Mouse (Mus musculus): ENCODE data around the gene Slc26a1. TPM values are rescaled to one million over a fixed set of nuclear protein-coding genes. Genes with fewer than 3 reads are reported as not detected.

Gene Slc26a1
- total RNA-seq, 2 experiments from 2014 or later: 2.6 to 2.8 TPM

- intact Hi-C loops (cut with DNase I): no loop called here
- DNase-seq (ENCODE audit: extremely low spot score in 1 of 2, low spot score in 2 of 2): no peak
These were observed 10.3 kb downstream of the Slc26a1 start for GRCm38 (mm10) chr5:108665066-108665465.

DNA sequence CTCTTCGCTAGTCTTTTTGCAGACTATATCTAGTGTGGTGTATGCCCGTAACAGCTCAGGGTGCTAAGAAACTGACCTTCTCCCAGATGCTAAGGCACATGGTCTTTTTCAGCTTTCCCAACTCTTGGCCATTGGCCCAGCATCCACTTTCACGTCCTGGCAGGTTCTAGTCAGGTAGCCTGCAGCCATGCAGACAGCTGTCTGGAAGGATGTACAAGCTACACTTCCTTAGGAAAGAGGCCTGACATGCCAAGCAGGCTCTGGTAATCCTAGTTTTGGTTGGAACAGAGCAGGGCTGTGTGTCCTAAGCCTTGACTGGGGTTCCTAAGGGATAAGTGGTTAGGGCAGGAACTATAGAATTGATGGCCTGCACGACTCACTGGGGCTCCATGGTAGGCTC is 12.6 kb downstream of the Slc26a1 start:
- intact Hi-C loops (cut with DNase I): no loop called here
- no peak for DNase-seq (ENCODE audit: extremely low spot score in 1 of 2, low spot score in 2 of 2)

DNA sequence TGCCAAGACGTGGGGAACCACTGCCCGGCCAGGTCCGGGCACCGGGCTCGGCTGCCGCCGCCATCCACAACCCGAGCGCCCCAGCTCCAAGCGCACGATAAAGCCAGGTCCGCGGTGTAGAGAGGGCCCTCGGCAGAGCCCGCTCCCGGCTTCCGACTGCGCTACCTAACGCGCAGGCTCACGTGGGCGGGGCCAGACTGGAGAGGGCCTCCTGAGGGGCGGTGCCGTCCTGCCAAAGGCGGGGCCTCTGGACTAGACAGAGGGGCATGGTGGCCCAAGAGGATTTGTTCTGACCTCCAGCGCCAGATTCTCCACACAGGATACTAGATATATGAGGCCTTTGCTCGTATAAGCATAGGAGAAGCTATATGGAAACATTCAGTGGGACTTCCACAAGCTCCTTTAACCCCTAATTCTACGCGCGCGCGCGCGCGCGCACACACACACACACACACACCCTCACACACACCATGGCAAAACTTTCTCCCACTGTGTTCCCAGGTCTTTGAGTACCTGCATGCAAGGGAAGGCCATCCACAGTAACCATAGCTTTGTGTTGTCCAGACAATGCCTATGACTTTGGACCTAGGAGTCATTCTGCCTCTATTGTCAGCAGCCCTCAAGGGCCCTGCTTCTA is 14.6 kb downstream of the Slc26a1 start:
- DNase-seq (ENCODE audit: extremely low spot score in 1 of 2, low spot score in 2 of 2): peak; percentile 83 to 96
- intact Hi-C loops (cut with DNase I): no loop called here

GRCm38 (mm10) chr5:108659698-108660631 is 15.4 kb downstream of the Slc26a1 start, which contains the start of gene Idua:
Gene Idua, plus strand, starts transcription at chr5:108660331.
- DNase-seq (ENCODE audit: extremely low spot score in 1 of 2, low spot score in 2 of 2): no peak
- intact Hi-C loops (cut with DNase I): no loop called here

DNA sequence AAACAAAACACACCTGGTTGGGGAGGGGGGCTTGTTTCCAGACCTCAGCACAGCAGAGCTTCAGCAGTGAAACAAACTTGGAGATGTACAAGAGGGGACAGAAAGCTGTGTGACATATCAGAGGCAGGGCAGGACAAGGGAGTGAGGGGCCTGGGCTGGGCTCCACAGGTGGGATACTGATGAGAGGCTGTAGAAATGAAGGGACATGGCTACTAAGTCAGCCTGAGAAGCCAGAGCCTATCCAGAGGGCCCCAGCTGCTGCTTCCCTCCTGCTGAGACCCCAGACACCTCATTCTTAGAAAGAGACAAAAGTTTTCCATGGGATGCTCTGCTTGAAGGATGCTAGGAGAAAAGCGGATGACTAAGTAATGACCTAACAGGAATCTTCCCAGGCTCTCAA is 16.8 kb downstream of the Slc26a1 start:
- peak in 1 of 2 experiments; percentile 12 for DNase-seq (ENCODE audit: extremely low spot score in 1 of 2, low spot score in 2 of 2)
- intact Hi-C loops (cut with DNase I): no loop called here

- intact Hi-C loops (cut with DNase I): no loop called here
- DNase-seq (ENCODE audit: extremely low spot score in 1 of 2, low spot score in 2 of 2): no peak
These were observed 18.0 kb downstream of the Slc26a1 start for GRCm38 (mm10) chr5:108657406-108657805.

DNA sequence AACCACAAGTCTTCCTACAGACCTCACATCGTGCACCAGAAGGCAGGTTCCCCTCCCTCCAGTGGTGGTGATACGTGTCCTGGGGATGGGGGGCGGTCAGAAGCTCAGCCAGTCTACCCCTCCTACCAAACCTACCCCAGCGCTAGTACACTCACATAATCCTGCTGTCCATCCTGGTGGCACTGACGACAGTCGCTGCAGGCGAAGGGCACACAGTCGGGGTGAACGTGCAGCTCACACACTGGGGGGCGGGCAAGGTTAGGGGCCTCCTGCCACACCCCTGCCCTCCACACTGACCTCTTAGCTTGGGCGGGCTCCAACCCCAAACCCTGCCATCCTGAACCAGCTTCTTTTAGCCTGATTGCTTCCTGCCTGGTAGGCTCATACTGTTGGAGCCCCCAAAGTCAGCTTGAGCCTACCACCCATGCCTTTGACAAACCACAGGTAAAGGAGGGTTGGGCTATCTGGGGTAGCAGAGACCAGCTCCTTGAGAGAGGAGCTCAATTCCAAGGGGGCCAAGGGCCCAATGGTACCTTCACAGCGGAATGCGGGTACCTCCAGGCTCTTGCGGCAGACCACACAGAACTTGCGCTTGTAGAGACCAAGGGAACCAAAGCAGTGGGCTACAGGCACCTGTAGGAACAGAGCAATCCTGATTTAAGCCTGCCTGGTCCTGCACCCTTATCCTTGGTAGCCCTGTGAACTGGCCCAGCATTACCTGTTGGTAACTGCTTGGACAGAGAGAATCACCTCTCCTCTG is 19.3 kb downstream of the Slc26a1 start:
- intact Hi-C loops (cut with DNase I): no loop called here
- no peak for DNase-seq (ENCODE audit: extremely low spot score in 1 of 2, low spot score in 2 of 2)

- no peak for DNase-seq (ENCODE audit: extremely low spot score in 1 of 2, low spot score in 2 of 2)
- intact Hi-C loops (cut with DNase I): no loop called here
These were observed 20.0 kb downstream of the Slc26a1 start for GRCm38 (mm10) chr5:108655381-108655780.

DNA sequence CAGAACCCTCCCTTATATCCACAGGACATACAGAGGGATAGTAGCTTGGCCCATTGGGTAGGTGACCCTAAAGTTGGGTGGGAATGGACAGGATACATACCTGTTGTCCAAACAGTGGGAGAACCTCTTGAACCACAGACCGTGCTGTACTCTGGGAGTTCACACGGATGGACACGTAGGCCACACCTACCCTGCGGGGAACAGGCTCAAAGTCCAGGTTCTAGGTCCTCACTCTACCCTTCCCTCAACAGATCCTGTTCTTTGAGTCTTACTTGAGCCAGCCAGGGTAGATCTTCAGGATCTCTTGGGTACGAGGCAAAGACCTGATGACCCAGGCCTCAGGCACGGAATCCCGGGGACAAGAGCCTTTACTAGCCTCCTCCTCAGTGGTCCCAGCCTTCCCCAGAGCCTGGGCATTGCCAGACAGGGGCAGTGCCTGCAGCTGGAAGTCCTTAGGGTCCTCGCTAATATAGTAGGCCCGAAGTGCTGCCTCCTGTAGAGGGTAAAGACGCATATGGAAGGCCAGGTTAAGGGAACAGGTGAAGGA is 20.9 kb downstream of the Slc26a1 start:
- DNase-seq (ENCODE audit: extremely low spot score in 1 of 2, low spot score in 2 of 2): no peak
- intact Hi-C loops (cut with DNase I): no loop called here

DNA sequence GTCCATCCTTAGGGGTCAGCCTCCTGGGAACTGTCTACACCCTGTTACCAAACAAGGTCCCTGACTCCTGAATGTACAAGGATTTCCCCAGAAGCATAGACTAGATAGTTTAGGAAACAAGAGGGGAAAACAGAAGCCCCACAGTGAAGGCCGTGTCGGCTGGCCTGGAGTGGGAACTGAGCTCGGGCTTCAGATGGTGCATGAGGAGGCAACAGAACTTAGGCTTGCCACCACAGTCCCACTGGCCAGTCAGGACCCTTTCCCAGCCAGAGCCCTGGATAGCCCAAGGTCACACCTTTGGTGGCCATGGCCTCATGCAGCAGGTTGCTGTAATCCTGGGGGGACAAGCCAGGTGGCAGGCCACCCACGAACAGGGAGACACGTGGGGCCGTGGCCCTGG is 22.0 kb downstream of the Slc26a1 start:
- intact Hi-C loops (cut with DNase I): no loop called here

DNA sequence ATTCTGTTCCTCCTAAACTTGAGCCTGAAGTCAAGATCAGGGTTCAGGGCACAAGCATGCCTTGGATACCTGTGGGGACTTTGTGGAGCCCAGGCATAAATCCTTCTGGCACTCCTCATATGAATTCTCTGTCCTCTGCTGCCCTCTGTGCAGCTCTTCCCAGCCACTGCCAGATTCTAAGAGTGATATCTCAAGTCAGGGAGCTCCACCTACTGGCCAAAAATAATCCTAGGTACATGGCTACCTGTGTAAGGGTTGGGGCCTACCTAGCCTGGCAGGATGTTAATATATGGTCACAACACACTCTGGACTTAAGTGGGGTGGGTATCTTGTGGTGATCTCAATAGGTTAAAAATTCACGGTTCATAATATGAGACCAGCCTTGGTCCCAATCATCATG is 23.5 kb downstream of the Slc26a1 start:
- no peak for DNase-seq (ENCODE audit: extremely low spot score in 1 of 2, low spot score in 2 of 2)
- intact Hi-C loops (cut with DNase I): no loop called here

More for the DNA sequence above, 22.0 kb downstream of the Slc26a1 start:
- DNase-seq (ENCODE audit: extremely low spot score in 1 of 2, low spot score in 2 of 2): no peak

DNA sequence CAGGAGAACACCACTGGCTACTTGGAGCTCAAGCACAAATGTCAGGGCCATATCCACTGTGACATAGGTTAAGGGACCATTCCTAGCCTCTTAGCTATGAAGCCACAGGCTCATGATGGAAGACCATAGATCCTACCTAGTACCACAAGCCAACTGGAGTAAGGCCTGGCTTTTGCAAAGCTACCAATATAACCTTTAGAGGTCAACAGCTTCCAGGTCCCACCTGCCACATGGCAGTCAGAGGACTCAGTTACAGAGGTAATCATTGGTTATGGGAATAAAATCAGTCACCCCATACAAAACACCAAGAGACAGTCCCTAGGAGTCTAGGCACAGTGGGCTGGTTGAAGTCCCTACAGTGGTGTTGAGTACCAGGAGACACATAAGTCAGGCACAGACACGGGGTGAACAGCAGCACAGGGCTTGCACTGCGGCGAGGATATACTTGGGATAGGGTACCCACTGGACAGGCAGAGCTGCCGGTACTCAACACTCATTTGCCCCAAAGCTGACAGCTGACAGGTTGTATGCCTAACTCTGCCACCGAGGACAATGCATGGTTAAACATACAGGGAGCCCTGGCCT is 24.1 kb downstream of the Slc26a1 start:
- intact Hi-C loops (cut with DNase I): no loop called here
- no peak for DNase-seq (ENCODE audit: extremely low spot score in 1 of 2, low spot score in 2 of 2)

GRCm38 (mm10) chr5:108650341-108650740 is 25.0 kb downstream of the Slc26a1 start:
- DNase-seq (ENCODE audit: extremely low spot score in 1 of 2, low spot score in 2 of 2): no peak
- intact Hi-C loops (cut with DNase I): no loop called here

- DNase-seq (ENCODE audit: extremely low spot score in 1 of 2, low spot score in 2 of 2): no peak
- intact Hi-C loops (cut with DNase I): no loop called here
These were observed 26.3 kb downstream of the Slc26a1 start for GRCm38 (mm10) chr5:108648937-108649576.

DNA sequence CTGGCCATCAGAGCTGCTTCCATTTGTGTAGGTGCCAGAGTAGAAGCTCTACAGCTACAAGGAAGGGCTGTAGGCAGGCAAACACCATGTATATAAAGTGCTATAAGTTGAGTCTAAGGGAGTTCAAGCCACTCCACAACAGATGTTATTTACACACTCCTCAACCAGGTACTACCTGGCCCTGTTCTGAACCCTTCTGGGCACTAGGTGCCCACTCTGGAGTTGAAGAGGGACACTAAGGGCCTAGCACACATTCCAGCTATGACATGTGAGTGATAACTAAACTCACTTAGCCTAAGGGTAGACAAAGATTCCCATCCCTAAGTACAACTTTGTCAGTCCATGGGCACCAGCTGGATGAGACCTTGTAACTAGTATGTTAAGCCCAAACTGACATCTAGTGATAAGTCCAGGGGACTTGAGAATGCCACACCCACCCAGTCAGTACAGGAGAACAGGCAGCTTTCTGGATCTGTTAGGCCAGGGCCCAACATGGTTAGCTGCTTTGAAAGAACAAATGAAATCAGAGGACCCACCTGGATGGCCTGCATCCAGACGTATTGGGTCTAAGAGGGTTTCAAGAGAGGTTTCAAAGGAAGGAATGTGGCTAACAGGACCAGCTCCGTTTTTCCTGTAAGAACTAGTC is 27.4 kb downstream of the Slc26a1 start:
- intact Hi-C loops (cut with DNase I): no loop called here

DNA sequence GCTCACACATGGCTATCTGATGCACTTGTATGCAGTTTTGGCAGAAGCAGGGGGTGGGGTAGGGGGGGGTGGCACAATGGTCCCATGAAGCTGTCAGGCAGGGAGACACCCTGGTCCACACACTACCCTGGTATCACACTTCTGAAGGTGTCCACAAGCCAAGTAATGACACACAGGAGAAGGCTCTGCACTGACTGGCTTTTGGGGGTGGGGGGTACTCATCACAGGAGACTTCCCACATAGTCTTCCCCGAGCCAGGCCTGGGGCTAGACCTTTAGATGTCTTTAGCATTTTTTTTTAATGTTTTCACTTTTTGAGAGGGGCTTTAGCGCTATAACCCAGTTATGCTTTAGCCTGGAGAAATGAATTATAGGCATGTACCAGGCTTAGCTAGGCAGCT is 28.1 kb downstream of the Slc26a1 start:
- no peak for DNase-seq (ENCODE audit: extremely low spot score in 1 of 2, low spot score in 2 of 2)
- intact Hi-C loops (cut with DNase I): no loop called here

More for the DNA sequence above, 27.4 kb downstream of the Slc26a1 start:
- no peak for DNase-seq (ENCODE audit: extremely low spot score in 1 of 2, low spot score in 2 of 2)

- DNase-seq (ENCODE audit: extremely low spot score in 1 of 2, low spot score in 2 of 2): no peak
- intact Hi-C loops (cut with DNase I): no loop called here
These were observed 29.1 kb downstream of the Slc26a1 start for GRCm38 (mm10) chr5:108646343-108646660.

Measured in left cerebral cortex, postnatal 10 days (tissue).